Mouse (Mus musculus) C2C12 (cell line): ENCODE data around the gene Psg20. TPM values are rescaled to one million over a fixed set of nuclear protein-coding genes. Genes with fewer than 3 reads are reported as not detected.

ENCODE experiments used
- polyA plus RNA-seq: library from polyadenylated mRNA; unstranded; fragments of >200 nt; fragmentation: generic; extraction: Trizol; gene quantifications from one replicate; pipeline ENCODE4 v1.2.1, GENCODE M21; 2012; ENCODE audit warnings: missing spikeins

The Psg20 gene
- polyA plus RNA-seq, 1 experiment: not detected

Other genes starting within 250 kb of the Psg20 start
- not detected for gene Psg26, start 202.0 kb downstream of the Psg20 start, polyA plus RNA-seq
- gene Psg25, start 153.9 kb downstream of the Psg20 start, polyA plus RNA-seq: not detected
- not detected for gene Psg27, start 118.9 kb downstream of the Psg20 start, polyA plus RNA-seq
- not detected for gene Psg23, start 69.7 kb downstream of the Psg20 start, polyA plus RNA-seq
- gene Psg21, start 29.5 kb downstream of the Psg20 start, polyA plus RNA-seq: not detected
- gene Psg22, start 31.9 kb upstream of the Psg20 start, polyA plus RNA-seq: not detected
- not detected for gene Psg19, start 112.3 kb upstream of the Psg20 start, polyA plus RNA-seq
- not detected for gene Psg17, start 135.4 kb upstream of the Psg20 start, polyA plus RNA-seq
- gene Mill2, start 153.8 kb upstream of the Psg20 start, polyA plus RNA-seq: 0.18 TPM
- gene Pglyrp1, start 185.1 kb upstream of the Psg20 start, polyA plus RNA-seq: 0.05 TPM
- 10.8 TPM for gene Ccdc61, start 224.2 kb upstream of the Psg20 start, polyA plus RNA-seq
- 0.05 TPM for gene Nova2, start 239.7 kb upstream of the Psg20 start, polyA plus RNA-seq